Mouse (Mus musculus) megakaryocyte-erythroid progenitor cell, adult 5 weeks (primary cell): Measurements from ENCODE around the gene Srpx2. TPM values are rescaled to one million over a fixed set of nuclear protein-coding genes. Genes with fewer than 3 reads are reported as not detected.

Source experiments
- polyA plus RNA-seq: library from polyadenylated mRNA; stranded (reverse); fragments of >175 nt; gene quantifications from 2 replicates; pipeline ENCODE4 v1.2.3, GENCODE M21; 2012

Srpx2 gene
- polyA plus RNA-seq: not detected in 2 replicates

GRCm38 (mm10) chrX:133908261-133908660 is at the start of gene Srpx2:
Gene Srpx2, plus strand, starts transcription at chrX:133908426.

GRCm38 (mm10) chrX:133898014-133898542 is 10.1 kb upstream of the Srpx2 start, which contains the start of gene Tspan6:
Gene Tspan6, minus strand, starts transcription at chrX:133898429.

GRCm38 (mm10) chrX:133981231-133982002 is 73.2 kb downstream of the Srpx2 start, which contains the start of gene Sytl4:
Gene Sytl4, minus strand, starts transcription at chrX:133981812.

Other genes with a start within 250 kb of the Srpx2 start
- gene Pcdh19, start 219.4 kb upstream of the Srpx2 start, polyA plus RNA-seq: 0.02 TPM in 2 replicates
- not detected in 2 replicates for gene Tnmd, start 57.4 kb upstream of the Srpx2 start, polyA plus RNA-seq
- gene Tspan6, start 10.0 kb upstream of the Srpx2 start, polyA plus RNA-seq: 0.22 and 0.49 TPM in 2 replicates
- 0.06 and 0.51 TPM in 2 replicates for gene Sytl4, start 73.4 kb downstream of the Srpx2 start, polyA plus RNA-seq
- 35.5 and 39.8 TPM in 2 replicates for gene Cstf2, start 150.8 kb downstream of the Srpx2 start, polyA plus RNA-seq